Mouse (Mus musculus): ENCODE results near the gene Olfr1201. TPM values are rescaled to one million over a fixed set of nuclear protein-coding genes. Genes with fewer than 3 reads are reported as not detected.

Olfr1201 gene
- polyA plus RNA-seq (2017; shearing (Covaris generic)) = not detected

GRCm38 (mm10) chr2:88792736-88793135, at the start of gene Olfr1201:
Olfr1201 (plus strand) TSS chr2:88793036.

GRCm38 (mm10) chr2:88751270-88751669, 41.6 kb upstream of the Olfr1201 start, which contains the start of gene Olfr1198:
Olfr1198 (minus strand) TSS chr2:88751370.

DNA sequence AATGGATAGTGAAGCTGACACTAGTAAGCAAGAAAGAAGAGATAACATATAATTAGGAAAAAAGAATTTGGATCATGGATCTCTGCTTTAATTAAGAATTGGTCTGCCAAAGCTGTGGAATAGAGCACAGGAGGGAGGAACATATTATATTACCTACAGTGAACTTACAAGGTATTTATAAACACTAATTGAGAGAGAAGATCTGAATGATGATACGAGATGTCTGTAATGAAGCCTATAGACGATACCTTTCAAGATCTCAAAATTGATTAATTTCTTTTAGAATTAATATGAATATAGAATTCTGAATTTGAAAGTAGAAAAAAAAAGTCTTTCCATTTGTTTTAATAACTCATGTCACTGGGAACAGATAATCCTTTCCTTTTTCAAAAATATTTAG, 32.5 kb upstream of the Olfr1201 start, which contains the start of gene Olfr1199:
Olfr1199 (minus strand) TSS at position 101 of the 400 bp plus-strand sequence.

GRCm38 (mm10) chr2:88770388-88770787, 22.4 kb upstream of the Olfr1201 start, which contains the start of gene Olfr1200:
Olfr1200 (minus strand) TSS chr2:88770488.

GRCm38 (mm10) chr2:88814196-88814595, 21.4 kb downstream of the Olfr1201 start, which contains the start of gene Olfr1202:
Olfr1202 (plus strand) TSS chr2:88814496.

DNA sequence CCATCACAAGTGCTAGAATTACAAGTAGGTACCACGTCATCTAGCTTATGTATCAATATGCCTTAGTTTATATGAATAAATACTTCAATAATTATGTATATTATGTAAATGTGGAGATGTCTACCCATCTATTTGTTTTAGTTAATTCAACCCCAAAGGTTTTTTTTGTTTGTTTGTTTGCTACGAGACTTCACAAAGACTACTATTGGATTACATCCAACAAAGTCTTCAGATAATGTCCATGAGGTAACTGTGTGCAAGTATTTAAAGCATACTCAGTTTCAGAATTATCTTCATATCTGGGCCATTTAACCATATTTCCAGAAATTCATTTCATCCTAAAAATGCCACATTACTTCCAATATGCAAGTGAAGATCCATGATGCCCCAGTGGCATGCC, 36.6 kb downstream of the Olfr1201 start, which contains the start of gene Olfr1205:
Olfr1205 (plus strand) TSS at position 301 of the 400 bp plus-strand sequence.

Other genes with a start within 250 kb of the Olfr1201 start
- not detected for gene Olfr1188, start 236.1 kb upstream of the Olfr1201 start, polyA plus RNA-seq (2017; shearing (Covaris generic))
- gene Olfr1189, start 206.6 kb upstream of the Olfr1201 start, polyA plus RNA-seq (2017; shearing (Covaris generic)) = not detected
- gene Olfr1191-ps1, start 152.5 kb upstream of the Olfr1201 start, polyA plus RNA-seq (2017; shearing (Covaris generic)) = not detected
- 0.12 TPM for gene Olfr1192-ps1, start 144.5 kb upstream of the Olfr1201 start, polyA plus RNA-seq (2017; shearing (Covaris generic))
- not detected for gene Olfr1193, start 117.4 kb upstream of the Olfr1201 start, polyA plus RNA-seq (2017; shearing (Covaris generic))
- gene Olfr1195, start 103.8 kb upstream of the Olfr1201 start, polyA plus RNA-seq (2017; shearing (Covaris generic)) = not detected
- gene Olfr1196, start 88.4 kb upstream of the Olfr1201 start, polyA plus RNA-seq (2017; shearing (Covaris generic)) = not detected
- not detected for gene Olfr1197, start 60.7 kb upstream of the Olfr1201 start, polyA plus RNA-seq (2017; shearing (Covaris generic))
- gene Olfr1198, start 41.7 kb upstream of the Olfr1201 start, polyA plus RNA-seq (2017; shearing (Covaris generic)) = not detected
- not detected for gene Olfr1199, start 32.6 kb upstream of the Olfr1201 start, polyA plus RNA-seq (2017; shearing (Covaris generic))
- not detected for gene Olfr1200, start 22.5 kb upstream of the Olfr1201 start, polyA plus RNA-seq (2017; shearing (Covaris generic))
- 0.19 TPM for gene Olfr1202, start 21.5 kb downstream of the Olfr1201 start, polyA plus RNA-seq (2017; shearing (Covaris generic))
- not detected for gene Olfr1205, start 36.7 kb downstream of the Olfr1201 start, polyA plus RNA-seq (2017; shearing (Covaris generic))
- not detected for gene Olfr1204, start 56.3 kb downstream of the Olfr1201 start, polyA plus RNA-seq (2017; shearing (Covaris generic))
- 0.24 TPM for gene Olfr1206, start 70.2 kb downstream of the Olfr1201 start, polyA plus RNA-seq (2017; shearing (Covaris generic))
- gene Olfr1208, start 109.3 kb downstream of the Olfr1201 start, polyA plus RNA-seq (2017; shearing (Covaris generic)) = not detected
- not detected for gene Olfr1209, start 122.1 kb downstream of the Olfr1201 start, polyA plus RNA-seq (2017; shearing (Covaris generic))
- not detected for gene Olfr1211, start 145.1 kb downstream of the Olfr1201 start, polyA plus RNA-seq (2017; shearing (Covaris generic))
- gene Olfr1212, start 160.9 kb downstream of the Olfr1201 start, polyA plus RNA-seq (2017; shearing (Covaris generic)) = not detected
- gene Gm13762, start 187.2 kb downstream of the Olfr1201 start, polyA plus RNA-seq (2017; shearing (Covaris generic)) = not detected
- gene Olfr1214, start 199.6 kb downstream of the Olfr1201 start, polyA plus RNA-seq (2017; shearing (Covaris generic)) = not detected
- gene Olfr1215, start 213.9 kb downstream of the Olfr1201 start, polyA plus RNA-seq (2017; shearing (Covaris generic)) = 0.19 TPM
- gene Olfr1216, start 225.3 kb downstream of the Olfr1201 start, polyA plus RNA-seq (2017; shearing (Covaris generic)) = not detected
- not detected for gene Olfr1217, start 239.0 kb downstream of the Olfr1201 start, polyA plus RNA-seq (2017; shearing (Covaris generic))